Mouse (Mus musculus): ENCODE measurements around the gene Relt. TPM values are rescaled to one million over a fixed set of nuclear protein-coding genes. Genes with fewer than 3 reads are reported as not detected.

Relt gene
- polyA plus RNA-seq, 1 experiment from 2014 or later, result 2.4 TPM

DNA sequence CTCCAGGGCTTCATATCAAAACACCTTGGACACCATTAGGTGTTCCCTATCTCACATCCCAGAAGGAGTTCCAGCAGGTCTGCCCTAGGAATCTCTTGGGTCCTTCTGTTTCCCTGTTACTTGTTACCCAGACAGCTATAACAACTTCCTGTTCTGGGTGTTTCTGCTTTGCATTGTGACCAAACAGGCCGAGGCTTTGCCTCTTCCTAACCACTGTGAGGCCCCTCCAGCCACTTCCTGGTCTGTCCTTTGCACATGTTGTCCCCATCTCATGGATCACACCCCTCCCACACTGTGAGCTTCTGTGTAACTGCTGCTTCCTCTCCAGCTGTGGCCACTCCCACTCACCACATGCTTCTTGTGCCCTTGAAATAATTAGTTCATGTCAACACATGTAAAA, 17.8 kb downstream of the Relt start:
- H3K4me3 ChIP-seq (ENCODE audit: inconsistent target), result no peak overlapping the region
- H3K27ac ChIP-seq, result peak overlapping the region; percentile 70
- no peaks in the 10 kb centered on the region for H3K79me2 ChIP-seq (ENCODE audit: inconsistent target)
- H3K36me3 ChIP-seq (ENCODE audit: inconsistent target), result no peaks in the 10 kb centered on the region; the same call in 1 of the 2 replicates
- 0% methylated on average over 1 of the region's 1 CpGs for WGBS (ENCODE audit: missing documents)

DNA sequence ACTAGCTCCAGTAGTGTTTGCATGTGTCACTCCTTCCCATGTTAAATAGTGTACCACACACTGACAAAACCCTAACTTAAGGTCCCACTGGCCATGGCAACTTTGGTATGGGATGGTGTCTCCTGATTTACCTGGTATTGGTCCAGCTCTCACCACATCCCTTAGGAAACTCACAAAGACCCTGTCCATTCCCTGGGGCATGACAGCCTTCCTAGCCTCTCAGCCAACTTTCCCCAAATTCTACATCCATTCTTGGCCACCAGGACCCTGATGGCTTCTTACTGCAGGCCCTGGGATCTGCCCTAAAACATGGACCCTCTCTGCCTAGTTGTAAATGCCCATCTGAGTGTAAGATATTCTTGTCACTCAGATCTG, 18.2 kb downstream of the Relt start:
- Histone ChIP-seq H3K79me2 (ENCODE audit: inconsistent target) (no peaks in the 10 kb centered on the region), H3K27ac (peak overlapping the region; percentile 70), H3K4me3 (ENCODE audit: inconsistent target) (no peak overlapping the region), H3K36me3 (ENCODE audit: inconsistent target) (no peaks in the 10 kb centered on the region; the same call in 1 of the 2 replicates)

DNA sequence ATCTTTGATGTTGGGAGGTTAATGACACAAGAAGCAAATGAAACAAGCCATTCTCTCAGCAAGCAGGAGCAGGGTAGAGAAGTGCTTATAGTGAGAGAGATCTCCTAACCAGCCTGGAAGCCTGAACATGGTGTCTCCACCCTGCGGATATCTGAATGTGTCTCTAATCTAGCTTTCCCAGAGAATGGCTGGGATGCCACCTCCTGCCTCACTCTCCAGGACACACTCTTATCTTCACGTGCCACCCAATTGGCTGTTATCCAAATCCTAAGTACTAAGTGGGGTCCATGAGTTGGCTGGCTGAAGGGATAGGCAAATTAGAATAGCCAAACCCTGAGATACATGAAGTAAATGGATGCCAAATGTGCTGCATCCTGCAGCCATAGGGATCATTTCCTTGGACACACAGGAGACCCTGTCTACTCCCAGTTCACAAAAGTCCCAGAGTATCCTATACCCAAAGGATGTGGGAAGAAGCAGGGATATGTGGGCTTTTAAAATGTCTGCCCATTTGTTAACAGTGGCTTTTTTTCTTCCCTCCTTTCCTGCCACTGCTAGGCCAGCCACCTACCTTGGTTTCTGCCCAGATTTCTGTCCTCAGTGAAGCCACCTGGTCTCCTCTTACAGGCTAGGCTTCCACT, 18.7 kb downstream of the Relt start:
- 71% methylated on average over 2 of the region's 2 CpGs for WGBS (ENCODE audit: missing documents)
- Histone ChIP-seq H3K36me3 (ENCODE audit: inconsistent target) (no peaks in the 10 kb centered on the region; the same call in 1 of the 2 replicates), H3K27ac (peak overlapping the region; percentile 70), H3K4me3 (ENCODE audit: inconsistent target) (no peak overlapping the region), H3K79me2 (ENCODE audit: inconsistent target) (no peaks in the 10 kb centered on the region)

DNA sequence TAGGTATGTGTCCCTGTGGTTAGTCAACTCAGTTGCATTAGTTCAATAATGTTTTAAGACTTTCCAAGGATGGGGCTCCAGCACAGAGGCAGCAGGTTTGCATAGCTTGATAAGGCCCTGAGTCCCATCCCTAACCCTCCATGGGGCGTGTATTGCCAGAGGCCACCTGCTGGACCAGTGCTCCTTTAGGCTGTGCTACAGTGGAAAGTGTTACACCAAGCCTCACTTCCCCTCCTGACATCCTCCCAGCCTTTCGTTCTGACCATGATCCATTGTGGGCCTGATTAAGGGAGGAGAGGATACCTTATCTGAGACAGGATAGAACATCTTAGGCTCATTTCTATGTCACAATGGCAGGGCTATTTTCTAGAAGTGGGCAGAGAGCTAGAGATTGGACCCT, 19.4 kb downstream of the Relt start:
- Histone ChIP-seq H3K27ac (no peak overlapping the region), H3K36me3 (ENCODE audit: inconsistent target) (no peaks in the 10 kb centered on the region; the same call in 1 of the 2 replicates), H3K79me2 (ENCODE audit: inconsistent target) (no peaks in the 10 kb centered on the region), H3K4me3 (ENCODE audit: inconsistent target) (no peak overlapping the region)
- WGBS (ENCODE audit: missing documents), result 88% methylated on average over 2 of the region's 2 CpGs

DNA sequence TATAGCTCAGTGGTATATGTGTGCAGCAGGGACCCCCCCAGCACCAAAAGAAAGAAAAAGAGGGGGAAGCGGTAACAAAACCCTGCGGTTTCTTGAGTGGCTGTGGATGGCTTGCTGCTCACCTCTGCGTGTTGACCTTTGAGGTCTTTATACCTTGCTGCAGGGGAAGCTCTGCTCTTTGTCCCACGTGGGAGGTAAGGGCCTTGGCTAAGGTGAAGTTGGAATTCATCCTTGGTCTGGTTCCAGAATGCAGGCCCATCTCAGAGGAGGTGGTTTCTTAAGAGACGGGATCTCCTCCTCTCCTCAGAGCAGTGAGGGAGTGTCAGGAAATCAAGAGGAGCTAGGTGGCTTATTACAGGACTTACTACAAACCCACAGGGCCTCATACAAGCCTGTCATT, 21.1 kb downstream of the Relt start:
- Histone ChIP-seq H3K27ac (no peak overlapping the region), H3K79me2 (ENCODE audit: inconsistent target) (no peaks in the 10 kb centered on the region), H3K36me3 (ENCODE audit: inconsistent target) (no peaks in the 10 kb centered on the region), H3K4me3 (ENCODE audit: inconsistent target) (no peak overlapping the region)
- 87% methylated on average over 4 of the region's 5 CpGs for WGBS (ENCODE audit: missing documents)

DNA sequence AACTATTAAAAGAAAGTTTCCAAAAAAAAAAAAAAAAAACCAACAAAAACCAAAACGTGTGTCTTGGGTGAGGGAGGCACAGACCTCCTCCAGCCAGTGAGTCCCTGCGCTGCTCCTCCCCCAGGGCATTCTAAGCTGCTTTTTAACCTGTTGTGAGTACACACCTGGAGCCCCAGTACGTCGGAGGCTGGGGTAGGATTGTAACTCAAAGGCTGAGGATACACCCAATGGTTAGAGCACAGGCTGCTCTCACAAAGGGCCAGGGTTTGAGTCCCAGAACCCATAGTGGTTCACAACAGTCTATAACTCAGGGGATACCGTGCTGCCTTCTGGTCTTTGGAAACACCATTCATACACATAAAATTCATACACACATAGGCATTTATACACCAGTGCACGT, 21.6 kb downstream of the Relt start:
- H3K27ac ChIP-seq, result no peak overlapping the region
- H3K4me3 ChIP-seq (ENCODE audit: inconsistent target), result no peak overlapping the region
- WGBS (ENCODE audit: missing documents), result 89% methylated on average over 6 of the region's 6 CpGs
- H3K36me3 ChIP-seq (ENCODE audit: inconsistent target), result 0 out of 2 replicates have a peak, but pooled peaks cover 2% of the 10 kb centered on the region
- no peaks in the 10 kb centered on the region for H3K79me2 ChIP-seq (ENCODE audit: inconsistent target)

DNA sequence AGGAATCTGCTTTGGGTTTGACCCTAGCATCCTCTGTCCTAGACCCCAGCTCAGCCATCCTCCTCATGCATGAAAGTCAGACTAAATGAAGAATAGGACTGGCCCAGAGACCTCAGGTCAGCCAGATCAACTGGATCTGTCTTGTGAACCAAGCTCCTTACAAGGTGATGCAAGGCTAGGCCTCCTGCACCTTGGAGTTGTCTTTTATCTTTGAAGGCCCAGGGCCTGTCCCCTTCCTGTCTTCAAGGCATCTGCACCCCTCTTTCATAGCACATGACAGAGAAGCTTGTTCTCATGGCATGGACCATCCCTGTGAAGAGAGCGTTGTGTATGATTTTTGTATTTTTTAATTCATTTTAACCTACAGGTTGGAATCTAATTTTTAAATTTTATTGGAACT, 22.3 kb downstream of the Relt start:
- WGBS (ENCODE audit: missing documents), result 89% methylated on average over 1 of the region's 1 CpGs
- Histone ChIP-seq H3K79me2 (ENCODE audit: inconsistent target) (no peaks in the 10 kb centered on the region), H3K4me3 (ENCODE audit: inconsistent target) (no peak overlapping the region), H3K27ac (no peak overlapping the region), H3K36me3 (ENCODE audit: inconsistent target) (0 out of 2 replicates have a peak, but pooled peaks cover 9% of the 10 kb centered on the region)

DNA sequence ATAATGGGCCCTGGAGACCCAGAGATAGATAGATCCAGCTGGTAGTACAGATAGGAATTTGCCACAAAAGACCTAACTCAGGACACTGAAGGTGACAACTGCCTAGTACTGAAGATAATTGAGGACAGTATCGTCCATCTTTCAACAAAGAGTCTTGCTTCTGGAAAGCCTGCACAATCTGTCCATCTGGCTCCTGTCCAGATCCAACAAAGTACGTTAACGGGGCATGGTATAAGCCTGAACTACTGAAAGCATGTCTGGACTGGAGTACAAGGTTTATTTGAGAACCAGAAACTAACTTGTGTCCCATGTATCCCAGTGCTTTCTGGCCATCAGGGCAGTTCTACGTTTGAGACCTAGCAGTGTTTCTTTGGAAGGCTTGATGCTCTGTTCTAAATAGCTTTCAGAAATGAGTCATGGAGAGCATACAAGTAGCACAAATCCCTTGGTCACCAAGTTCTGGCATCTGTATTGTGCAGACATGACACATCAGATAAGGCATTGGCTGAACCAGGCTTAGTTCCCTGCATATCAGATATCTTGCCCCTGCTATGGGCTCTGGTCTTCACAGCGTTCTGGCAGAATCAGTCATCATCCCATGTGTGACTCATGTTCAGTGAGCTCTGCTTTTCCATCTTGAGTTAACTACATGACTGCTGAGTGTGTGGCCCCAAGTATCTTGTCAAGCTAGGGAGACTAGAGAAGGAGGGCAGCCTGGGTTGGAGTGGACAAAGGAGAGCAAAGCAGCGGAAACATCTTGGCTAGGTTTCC, 23.4 kb downstream of the Relt start:
- WGBS (ENCODE audit: missing documents), result 95% methylated on average over 6 of the region's 6 CpGs
- Histone ChIP-seq H3K36me3 (ENCODE audit: inconsistent target) (0 out of 2 replicates have a peak, but pooled peaks cover 10% of the 10 kb centered on the region), H3K4me3 (ENCODE audit: inconsistent target) (no peak overlapping the region), H3K27ac (no peak overlapping the region), H3K79me2 (ENCODE audit: inconsistent target) (no peaks in the 10 kb centered on the region)

DNA sequence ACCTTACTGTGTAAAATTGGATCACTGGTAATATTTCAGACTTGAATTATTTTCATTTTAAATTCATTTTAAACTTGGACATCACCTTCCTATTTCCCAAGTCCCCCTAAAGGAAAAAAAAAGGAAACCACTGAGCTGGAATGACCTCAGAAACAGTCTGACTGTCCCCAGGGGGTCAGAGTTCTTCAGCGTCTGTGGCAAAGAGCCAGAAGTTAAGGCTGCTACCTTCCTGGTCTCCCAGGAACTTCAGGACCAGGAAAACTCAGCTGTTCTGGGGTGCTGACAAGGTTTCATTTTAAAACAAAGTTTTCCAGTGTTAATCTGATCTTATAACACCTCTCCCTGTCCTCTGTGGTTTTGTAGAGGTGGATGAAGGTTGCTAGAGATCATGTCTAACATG, 25.5 kb downstream of the Relt start:
- Histone ChIP-seq H3K4me3 (ENCODE audit: inconsistent target) (no peak overlapping the region), H3K27ac (no peak overlapping the region), H3K36me3 (ENCODE audit: inconsistent target) (0 out of 2 replicates have a peak, but pooled peaks cover 10% of the 10 kb centered on the region), H3K79me2 (ENCODE audit: inconsistent target) (no peaks in the 10 kb centered on the region)
- 100% methylated on average over 1 of the region's 1 CpGs for WGBS (ENCODE audit: missing documents)

DNA sequence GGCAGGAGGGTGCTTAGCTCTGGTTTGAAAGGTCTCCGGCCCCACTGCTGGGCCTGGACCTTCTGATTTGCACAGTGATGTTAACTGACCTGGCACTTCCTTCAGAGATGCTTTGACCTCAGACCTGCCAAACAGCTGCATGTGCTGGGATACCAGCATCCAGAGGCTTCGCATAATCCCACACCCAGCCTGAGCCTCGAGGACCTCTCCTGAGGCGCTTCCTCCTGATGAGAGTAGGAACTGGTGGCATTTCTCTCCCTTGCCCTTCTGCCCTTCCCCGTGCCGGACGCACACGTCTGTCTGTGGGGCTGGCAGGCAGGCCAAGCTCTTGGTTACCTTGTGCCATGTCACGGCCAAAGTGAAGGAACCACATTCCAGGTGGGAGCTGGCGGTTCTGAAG, 26.6 kb downstream of the Relt start:
- 0 out of 2 replicates have a peak, but pooled peaks cover 10% of the 10 kb centered on the region for H3K36me3 ChIP-seq (ENCODE audit: inconsistent target)
- H3K79me2 ChIP-seq (ENCODE audit: inconsistent target), result no peaks in the 10 kb centered on the region
- WGBS (ENCODE audit: missing documents), result 93% methylated on average over 10 of the region's 10 CpGs
- H3K4me3 ChIP-seq (ENCODE audit: inconsistent target), result no peak overlapping the region
- no peak overlapping the region for H3K27ac ChIP-seq

DNA sequence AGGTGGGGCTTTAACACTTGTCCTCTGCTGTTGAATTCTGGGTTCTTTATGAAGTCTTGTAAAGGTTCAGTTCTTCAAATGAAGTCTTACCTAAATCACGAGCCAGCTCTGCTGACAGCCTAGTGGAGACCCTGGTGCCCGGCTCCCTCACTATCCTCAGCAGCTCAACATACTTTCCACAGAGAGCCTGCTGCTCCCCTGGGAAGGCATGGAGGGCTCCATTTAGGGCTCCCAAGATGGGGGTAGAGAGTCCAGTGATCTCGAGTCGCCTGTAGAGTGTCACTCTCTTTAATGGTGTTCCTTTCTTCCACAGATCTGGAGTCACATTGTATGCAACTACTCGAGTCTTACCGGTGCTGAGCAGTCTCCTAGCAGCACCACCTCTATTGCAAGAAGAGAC, 27.5 kb downstream of the Relt start:
- Histone ChIP-seq H3K4me3 (ENCODE audit: inconsistent target) (no peak overlapping the region), H3K36me3 (ENCODE audit: inconsistent target) (0 out of 2 replicates have a peak, but pooled peaks cover 10% of the 10 kb centered on the region), H3K79me2 (ENCODE audit: inconsistent target) (no peaks in the 10 kb centered on the region), H3K27ac (no peak overlapping the region)
- WGBS (ENCODE audit: missing documents), result 89% methylated on average over 6 of the region's 6 CpGs

DNA sequence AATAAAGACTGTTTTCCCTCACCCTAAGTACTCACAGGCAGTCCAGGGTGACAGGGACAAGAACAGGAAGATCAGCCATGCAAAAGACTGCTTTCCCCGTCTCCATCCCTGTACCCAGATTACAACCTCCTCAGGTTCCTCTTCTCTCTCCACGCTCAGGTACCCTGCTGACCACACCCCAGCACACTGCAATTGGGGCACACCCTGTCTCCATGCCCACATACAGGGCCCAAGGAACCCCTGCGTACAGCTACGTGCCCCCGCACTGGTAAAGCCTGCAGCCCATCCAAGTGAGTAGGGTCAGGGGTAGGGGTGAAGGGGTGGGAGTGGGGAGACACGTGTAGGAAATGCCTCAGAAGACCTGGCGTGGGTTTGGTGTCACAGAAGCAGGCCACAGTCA, 28.1 kb downstream of the Relt start:
- Histone ChIP-seq H3K36me3 (ENCODE audit: inconsistent target) (0 out of 2 replicates have a peak, but pooled peaks cover 10% of the 10 kb centered on the region), H3K4me3 (ENCODE audit: inconsistent target) (no peak overlapping the region), H3K27ac (no peak overlapping the region), H3K79me2 (ENCODE audit: inconsistent target) (no peaks in the 10 kb centered on the region)
- 93% methylated on average over 7 of the region's 7 CpGs for WGBS (ENCODE audit: missing documents)

DNA sequence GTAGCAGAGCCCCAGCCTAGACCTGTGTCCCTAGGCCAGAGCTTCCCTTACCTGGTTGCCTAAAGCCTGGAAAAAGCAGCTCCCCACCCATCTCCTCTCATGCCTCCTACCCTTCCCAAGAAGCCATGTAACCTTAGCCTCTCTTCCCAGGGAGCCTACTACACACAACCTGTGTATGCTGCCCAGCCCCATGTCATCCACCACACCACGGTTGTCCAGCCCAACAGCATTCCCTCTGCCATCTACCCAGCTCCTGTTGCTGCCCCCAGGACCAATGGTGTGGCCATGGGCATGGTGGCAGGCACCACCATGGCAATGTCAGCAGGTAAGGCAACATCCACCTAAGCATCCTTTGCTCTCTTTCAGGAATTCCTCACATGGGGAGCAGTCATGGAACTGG, 29.4 kb downstream of the Relt start:
- H3K36me3 ChIP-seq (ENCODE audit: inconsistent target), result 0 out of 2 replicates have a peak, but pooled peaks cover 10% of the 10 kb centered on the region
- WGBS (ENCODE audit: missing documents), result 78% methylated on average over 1 of the region's 1 CpGs
- H3K79me2 ChIP-seq (ENCODE audit: inconsistent target), result no peaks in the 10 kb centered on the region
- no peak overlapping the region for H3K27ac ChIP-seq
- no peak overlapping the region for H3K4me3 ChIP-seq (ENCODE audit: inconsistent target)

DNA sequence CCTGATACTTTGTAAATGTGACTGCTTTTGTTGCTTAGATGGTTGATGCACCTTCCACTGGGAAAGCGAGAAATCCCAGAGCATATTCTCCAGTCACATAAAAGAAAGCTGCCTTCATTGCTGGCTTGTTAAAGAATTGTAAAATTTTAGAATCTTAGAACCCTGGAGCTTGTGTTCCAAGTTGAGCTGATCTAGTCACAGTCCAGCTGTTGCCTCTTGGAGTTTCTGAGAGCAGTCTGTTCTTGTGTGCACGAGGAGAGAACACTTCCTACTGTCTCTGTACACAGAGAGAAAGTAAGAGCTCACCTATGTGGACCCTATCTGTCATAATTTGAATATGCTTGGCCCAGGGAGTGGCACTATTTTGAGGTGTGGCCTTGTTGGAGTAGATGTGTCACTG, 34.7 kb downstream of the Relt start:
- no peaks in the 10 kb centered on the region for H3K36me3 ChIP-seq (ENCODE audit: inconsistent target)
- 90% methylated on average over 2 of the region's 2 CpGs for WGBS (ENCODE audit: missing documents)

DNA sequence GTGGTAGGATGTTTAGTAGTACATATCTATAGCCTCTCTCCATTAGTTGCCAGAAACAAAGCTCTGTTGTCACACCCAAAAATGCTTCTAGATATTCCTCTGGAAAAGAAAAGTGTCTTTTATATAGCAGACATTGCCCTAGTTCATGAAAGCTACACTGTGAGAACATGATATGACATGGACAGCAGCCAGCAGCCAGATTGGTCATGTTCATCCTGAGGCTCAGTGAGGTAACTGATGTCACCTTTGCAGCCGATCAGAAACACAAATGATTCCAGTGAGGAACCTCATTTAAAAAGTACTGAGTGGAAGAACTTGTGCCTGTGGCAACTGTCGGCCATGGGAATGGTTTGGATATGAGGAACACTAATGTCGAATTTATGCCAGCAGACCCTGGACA, 38.6 kb downstream of the Relt start:
- H3K36me3 ChIP-seq (ENCODE audit: inconsistent target), result no peaks in the 10 kb centered on the region
- WGBS (ENCODE audit: missing documents), result 96% methylated on average over 3 of the region's 3 CpGs
- no peaks in the 10 kb centered on the region for H3K79me2 ChIP-seq (ENCODE audit: inconsistent target)
- H3K4me3 ChIP-seq (ENCODE audit: inconsistent target), result no peak overlapping the region
- H3K27ac ChIP-seq, result no peak overlapping the region

More for the DNA sequence above, 34.7 kb downstream of the Relt start:
- Histone ChIP-seq H3K27ac (no peak overlapping the region), H3K79me2 (ENCODE audit: inconsistent target) (no peaks in the 10 kb centered on the region), H3K4me3 (ENCODE audit: inconsistent target) (no peak overlapping the region)

All from macrophage (primary cell).